Mouse (Mus musculus) megakaryocyte, embryonic 14.5 days (primary cell): ENCODE measurements around the gene Zdhhc14. TPM values are rescaled to one million over a fixed set of nuclear protein-coding genes. Genes with fewer than 3 reads are reported as not detected.
A peak's percentile ranks its signal among the peaks of the same experiment; 100 is the strongest.

Experiments
- H3K27me3 ChIP-seq: replicated peaks from 2 replicates; pipeline ENCODE3; 2012; ENCODE audit warnings: inconsistent platforms
- H3K36me3 ChIP-seq: replicated peaks from 2 replicates; pipeline ENCODE3; 2012; ENCODE audit warnings: low read length, inconsistent platforms, mixed read lengths
- H3K4me1 ChIP-seq: 2 replicates; pipeline ENCODE4 v1.6.1; 2012; ENCODE audit warnings: inconsistent platforms
- H3K4me3 ChIP-seq: replicated peaks from 2 replicates; pipeline ENCODE3; 2012; ENCODE audit warnings: moderate library complexity, mild to moderate bottlenecking, inconsistent platforms
- H3K9me3 ChIP-seq: 2 replicates; pipeline ENCODE4 v1.6.1; 2012; ENCODE audit warnings: inconsistent platforms
- FLI1 ChIP-seq: IDR thresholded peaks from 2 replicates; pipeline ENCODE4 v1.6.1; 2012; ENCODE audit warnings: low read length, inconsistent platforms, mixed read lengths
- GATA1 ChIP-seq: IDR thresholded peaks from 3 replicates; pipeline ENCODE4 v1.6.1; 2012; ENCODE audit warnings: mixed read lengths, low read length, inconsistent platforms, borderline replicate concordance
- polyA plus RNA-seq: library from polyadenylated mRNA; stranded (reverse); fragments of >175 nt; gene quantifications from 2 replicates; pipeline ENCODE4 v1.2.3, GENCODE M21; 2012; ENCODE audit warnings: low replicate concordance; ENCODE audit not compliant: insufficient read depth

Zdhhc14 gene
- polyA plus RNA-seq, 1 experiment: 8.5 TPM

DNA sequence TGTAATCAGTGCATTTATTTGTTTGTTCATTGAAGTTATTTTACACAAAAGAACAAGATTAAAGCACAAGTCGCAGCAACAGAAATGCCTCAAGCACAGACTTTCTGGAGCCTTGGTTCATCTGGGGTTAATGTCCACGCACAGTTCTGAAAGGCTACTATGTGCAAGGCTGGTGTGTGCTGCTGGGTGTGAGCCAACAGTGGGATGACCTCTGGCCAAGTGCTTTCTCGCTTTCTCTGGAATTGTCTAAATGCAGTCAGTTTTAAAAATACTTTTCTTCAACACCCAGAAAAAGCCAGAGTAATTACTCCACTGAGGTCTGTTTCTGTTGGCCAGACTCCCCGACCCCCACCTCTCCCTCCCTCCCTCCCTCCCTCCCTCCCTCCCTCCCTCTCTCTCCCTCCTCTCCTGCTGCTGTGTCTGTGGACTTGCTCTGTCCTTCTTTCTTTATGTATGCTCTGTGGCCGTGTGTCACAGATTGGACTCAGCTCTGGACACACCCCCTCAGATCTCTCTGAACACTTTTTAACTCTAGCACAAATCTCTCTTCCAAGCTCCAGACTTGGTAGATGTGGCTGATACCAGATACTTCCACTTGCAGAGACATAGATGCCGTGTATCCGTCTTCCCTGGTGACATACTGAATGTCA lies 206.2 kb downstream of the Zdhhc14 start:
- Histone ChIP-seq H3K4me1 (peaks cover 12% of the 10 kb centered on the region), H3K27me3 (peaks cover 45% of the 10 kb centered on the region), H3K36me3 (no peaks in the 10 kb centered on the region), H3K9me3 (peaks cover 5% of the 10 kb centered on the region), H3K4me3 (no peak overlapping the region)
- TF ChIP-seq FLI1: no peak
- no peak for TF ChIP-seq GATA1

DNA sequence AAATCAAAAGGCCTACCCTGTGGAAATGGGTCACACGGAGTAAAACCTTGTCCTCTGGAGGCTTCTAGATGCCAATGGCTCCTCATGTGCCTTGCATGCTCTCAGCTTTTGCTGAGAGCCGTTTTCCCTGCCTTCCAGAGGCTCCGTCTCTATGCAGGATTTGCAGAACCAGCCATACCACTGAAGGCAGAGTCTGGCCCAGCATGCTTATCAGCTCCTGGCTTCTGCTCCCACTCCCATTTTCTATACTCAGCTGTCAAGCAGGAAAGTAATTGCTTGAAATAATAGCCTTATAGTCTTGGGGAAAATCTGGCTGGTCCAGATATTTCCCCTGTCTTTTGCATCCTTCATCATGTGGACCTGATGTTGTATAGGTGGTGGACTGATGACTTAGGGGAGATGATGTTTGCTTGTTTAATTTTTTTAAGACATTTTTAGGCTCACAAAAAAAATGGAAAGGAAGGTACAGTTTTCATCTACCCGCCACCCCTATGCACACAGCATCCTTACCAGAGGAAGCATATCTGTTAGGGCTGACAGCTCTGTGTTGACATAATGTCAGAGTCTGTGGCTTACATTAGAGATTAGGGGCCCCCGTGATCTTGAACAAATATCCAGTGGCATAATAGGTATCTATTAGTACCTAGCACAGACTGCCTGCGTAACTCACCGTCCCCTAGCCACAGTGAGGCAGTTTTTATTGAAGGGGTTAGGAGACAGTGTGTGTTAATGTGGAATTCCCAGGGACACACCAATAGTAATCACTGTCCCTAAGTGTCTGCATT lies 218.2 kb downstream of the Zdhhc14 start:
- Histone ChIP-seq H3K27me3 (peaks cover 20% of the 10 kb centered on the region), H3K36me3 (no peaks in the 10 kb centered on the region), H3K4me1 (peaks cover 52% of the 10 kb centered on the region), H3K9me3 (no peaks in the 10 kb centered on the region), H3K4me3 (peak overlapping the region; percentile 24)
- TF ChIP-seq GATA1 (no peak), FLI1 (no peak)

DNA sequence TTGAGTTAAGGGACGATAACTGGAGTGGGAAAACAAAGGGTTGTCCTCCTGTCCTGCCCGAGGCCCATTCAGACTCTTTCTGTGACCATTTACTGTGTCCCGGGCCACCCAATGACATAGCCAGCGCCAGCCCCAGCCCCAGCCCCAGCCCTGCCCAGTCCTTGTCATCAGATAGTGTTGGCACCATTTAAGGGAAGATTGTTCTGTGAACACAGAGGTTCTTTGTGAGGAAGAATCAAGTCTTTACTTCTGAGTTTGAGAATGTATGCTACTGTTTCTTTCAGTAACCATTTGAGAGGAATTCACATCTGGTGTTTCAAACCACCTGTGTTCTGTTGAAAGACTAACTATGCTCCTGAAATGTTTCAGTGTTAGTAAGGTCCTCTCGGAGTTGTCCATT lies 219.5 kb downstream of the Zdhhc14 start:
- Histone ChIP-seq H3K4me1 (peaks cover 62% of the 10 kb centered on the region), H3K4me3 (no peak overlapping the region), H3K36me3 (no peaks in the 10 kb centered on the region), H3K9me3 (no peaks in the 10 kb centered on the region), H3K27me3 (peaks cover 26% of the 10 kb centered on the region)
- no peak for TF ChIP-seq FLI1
- TF ChIP-seq GATA1: no peak

DNA sequence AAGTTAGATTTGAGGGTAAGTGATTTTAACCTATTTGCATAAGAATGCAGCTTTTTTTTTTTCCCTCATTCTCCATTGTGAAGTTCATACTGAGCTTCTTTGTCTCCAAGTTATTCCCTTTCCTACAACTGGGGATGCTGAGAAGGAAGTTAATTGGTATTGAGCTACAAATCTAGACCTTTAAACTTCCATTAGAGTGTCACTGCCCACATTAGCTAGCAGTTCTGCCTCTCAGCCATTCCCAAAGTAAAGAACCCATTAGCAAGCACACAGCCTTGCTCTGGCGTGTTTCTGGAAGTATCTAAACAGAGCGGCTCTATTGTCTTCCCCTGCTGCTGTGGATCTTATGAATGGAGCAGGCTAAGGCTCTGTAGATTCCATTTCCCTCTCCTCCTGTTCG lies 220.8 kb downstream of the Zdhhc14 start:
- H3K9me3 ChIP-seq: no peaks in the 10 kb centered on the region
- TF ChIP-seq GATA1: no peak
- no peak for TF ChIP-seq FLI1
- H3K27me3 ChIP-seq: peaks cover 29% of the 10 kb centered on the region
- H3K36me3 ChIP-seq: no peaks in the 10 kb centered on the region
- peaks cover 74% of the 10 kb centered on the region for H3K4me1 ChIP-seq
- H3K4me3 ChIP-seq: no peak overlapping the region

DNA sequence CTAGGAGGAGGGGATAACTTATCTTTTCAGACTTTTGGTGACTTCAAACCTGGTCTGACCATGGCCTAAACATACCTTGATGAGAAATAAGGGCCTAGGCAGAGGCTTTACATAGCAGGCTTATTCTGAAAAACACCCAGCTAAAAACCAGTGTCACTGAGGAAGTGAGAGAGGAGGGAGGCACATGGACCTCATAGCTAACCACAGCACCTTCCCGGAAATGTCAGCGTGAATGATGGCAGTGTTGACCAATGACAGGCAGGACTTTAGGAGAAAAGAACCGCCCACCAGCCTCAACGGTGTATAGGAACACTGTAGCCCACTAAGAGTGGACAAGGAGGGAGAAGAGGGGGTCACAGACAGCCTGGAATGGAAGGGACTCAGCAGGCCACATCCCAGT lies 224.6 kb downstream of the Zdhhc14 start:
- H3K4me1 ChIP-seq: peaks cover 70% of the 10 kb centered on the region
- H3K9me3 ChIP-seq: 0 out of 2 replicates have a peak, but pooled peaks cover under 1% of the 10 kb centered on the region
- no peak overlapping the region for H3K4me3 ChIP-seq
- H3K36me3 ChIP-seq: no peaks in the 10 kb centered on the region
- H3K27me3 ChIP-seq: peaks cover 41% of the 10 kb centered on the region
- no peak for TF ChIP-seq GATA1
- TF ChIP-seq FLI1: no peak

DNA sequence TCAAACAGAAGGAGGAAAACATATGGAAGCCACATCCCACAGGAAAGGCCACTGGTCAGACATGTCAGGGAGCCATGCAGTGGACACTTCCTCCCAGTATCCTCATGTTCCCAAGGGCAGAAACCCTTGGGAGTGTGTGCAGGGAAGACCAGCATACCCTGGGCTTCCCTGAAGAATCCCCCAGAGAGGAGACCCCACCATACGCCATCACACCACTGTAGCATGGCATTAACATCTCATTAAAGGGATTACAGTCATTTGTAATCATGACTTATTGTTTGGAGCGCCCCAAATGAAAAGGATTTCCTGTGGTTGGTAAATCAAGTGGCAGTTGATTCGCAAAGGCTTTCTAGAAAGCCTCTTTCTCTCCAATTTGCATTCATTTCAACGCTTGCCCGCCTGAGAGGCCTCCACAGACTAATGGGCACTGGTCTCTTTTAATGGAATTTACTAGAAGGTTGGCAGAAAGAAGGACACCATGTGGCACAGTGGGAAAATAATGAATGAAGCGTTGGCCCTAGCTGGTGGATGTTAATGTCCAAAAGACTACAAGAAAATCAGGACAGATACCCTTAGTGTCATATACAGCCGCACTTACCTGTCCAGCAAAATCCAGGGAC lies 226.5 kb downstream of the Zdhhc14 start:
- peaks cover 52% of the 10 kb centered on the region for H3K4me1 ChIP-seq
- peaks cover 15% of the 10 kb centered on the region for H3K9me3 ChIP-seq
- TF ChIP-seq GATA1: no peak
- H3K27me3 ChIP-seq: peaks cover 55% of the 10 kb centered on the region
- no peak overlapping the region for H3K4me3 ChIP-seq
- H3K36me3 ChIP-seq: no peaks in the 10 kb centered on the region

DNA sequence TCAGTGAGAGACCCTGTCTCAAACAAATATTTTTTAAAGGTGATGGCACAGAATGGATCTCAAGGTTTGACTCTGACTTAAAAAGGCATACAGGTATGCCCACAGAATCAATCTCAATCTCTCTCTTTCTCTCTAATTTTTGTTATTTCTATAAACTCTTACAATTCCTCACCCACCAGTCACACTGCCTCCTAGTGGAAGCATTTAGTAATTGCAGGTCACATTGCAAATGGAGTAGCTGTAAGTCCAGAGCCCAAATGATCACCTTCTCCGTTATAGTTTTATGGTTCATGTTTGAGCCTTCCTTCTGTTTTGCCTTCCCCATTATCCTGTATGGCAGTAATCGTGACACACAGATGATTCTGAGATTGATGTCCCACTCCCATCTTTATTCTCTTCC lies 230.4 kb downstream of the Zdhhc14 start:
- Histone ChIP-seq H3K27me3 (peaks cover 55% of the 10 kb centered on the region), H3K4me1 (peaks cover 38% of the 10 kb centered on the region), H3K4me3 (no peak overlapping the region), H3K9me3 (peaks cover 15% of the 10 kb centered on the region), H3K36me3 (no peaks in the 10 kb centered on the region)
- TF ChIP-seq FLI1: no peak
- no peak for TF ChIP-seq GATA1

DNA sequence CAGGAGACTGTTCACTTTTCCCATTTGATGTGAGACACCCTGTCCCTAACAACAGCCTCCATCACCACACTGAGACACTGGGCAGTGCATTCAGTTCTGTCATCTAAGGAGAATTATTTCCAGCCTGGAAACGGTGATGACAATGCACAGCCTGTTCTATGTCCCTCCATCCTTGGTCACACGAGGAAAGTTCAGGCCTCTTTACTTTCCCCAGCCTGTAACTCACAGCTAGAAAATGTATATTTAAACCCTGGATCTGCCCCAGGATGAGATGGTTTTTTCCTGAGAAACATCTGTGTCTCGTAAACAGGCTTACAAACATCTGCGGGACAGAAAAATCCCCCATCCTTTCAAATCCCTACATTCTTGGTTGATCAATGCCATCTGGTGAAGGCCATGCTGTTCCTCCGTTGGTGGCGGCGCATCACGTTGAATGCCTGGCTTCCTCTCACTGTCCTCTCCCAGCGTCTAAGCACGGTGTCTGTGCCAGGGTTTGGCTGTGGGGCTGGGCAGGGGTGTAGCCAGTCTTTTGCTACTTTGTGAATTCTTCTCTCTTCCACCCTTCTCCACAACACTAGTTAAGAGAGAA lies 231.3 kb downstream of the Zdhhc14 start:
- Histone ChIP-seq H3K27me3 (peaks cover 55% of the 10 kb centered on the region), H3K4me1 (peaks cover 37% of the 10 kb centered on the region), H3K36me3 (no peaks in the 10 kb centered on the region), H3K4me3 (no peak overlapping the region), H3K9me3 (peaks cover 15% of the 10 kb centered on the region)
- TF ChIP-seq FLI1 (no peak), GATA1 (no peak)

DNA sequence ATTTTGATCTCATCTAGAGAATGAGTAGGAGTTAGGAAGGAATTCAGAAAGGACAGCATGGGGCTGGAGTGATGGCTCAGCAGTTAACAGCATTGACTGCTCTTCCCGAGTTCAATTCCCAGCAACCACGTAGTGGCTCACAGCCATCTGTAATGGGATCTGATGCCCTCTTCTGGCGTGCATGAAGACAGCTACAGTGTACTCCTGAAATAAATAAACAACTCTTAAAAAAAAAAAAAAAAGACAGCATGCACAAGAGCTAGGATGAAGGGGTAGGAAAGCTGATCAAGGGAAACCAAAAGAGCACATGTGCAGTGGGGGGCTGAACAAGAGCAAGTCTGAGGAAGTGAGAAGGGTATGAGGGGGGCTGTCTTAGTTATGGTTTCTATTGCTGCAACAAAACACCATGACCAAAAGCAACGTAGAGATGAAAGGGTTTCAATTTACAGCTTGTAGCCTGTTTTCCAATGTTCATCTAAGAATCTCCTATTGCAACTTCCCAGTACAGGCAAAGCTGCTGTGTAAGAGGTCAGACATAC lies 237.3 kb downstream of the Zdhhc14 start:
- Histone ChIP-seq H3K36me3 (peaks cover 16% of the 10 kb centered on the region), H3K4me1 (peaks cover 69% of the 10 kb centered on the region)
- TF ChIP-seq GATA1 (no peak), FLI1 (no peak)

DNA sequence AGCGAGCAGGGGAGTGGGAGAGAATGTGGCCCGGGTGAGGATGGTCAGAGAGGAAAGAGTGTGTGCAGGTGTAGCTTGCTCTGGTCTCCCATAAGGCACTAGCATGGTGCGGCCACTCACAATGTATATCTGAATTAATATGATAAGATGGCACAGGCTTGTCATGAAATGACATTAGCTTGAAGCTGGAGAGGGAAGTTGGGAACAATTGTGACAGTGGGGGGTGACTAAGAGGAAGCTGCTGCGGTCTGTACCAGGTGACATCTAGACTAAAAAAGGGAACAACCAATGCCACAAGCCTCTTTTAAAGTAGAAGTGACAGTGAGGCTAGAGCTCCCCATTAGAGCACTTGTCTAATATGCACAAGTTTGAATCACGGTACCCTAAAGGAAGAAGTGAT lies 238.2 kb downstream of the Zdhhc14 start:
- Histone ChIP-seq H3K4me1 (peaks cover 64% of the 10 kb centered on the region), H3K9me3 (no peaks in the 10 kb centered on the region), H3K36me3 (peaks cover 16% of the 10 kb centered on the region), H3K4me3 (peak overlapping the region; percentile 80), H3K27me3 (peaks cover 12% of the 10 kb centered on the region)
- TF ChIP-seq GATA1 (no peak), FLI1 (no peak)

More for the DNA sequence above, 237.3 kb downstream of the Zdhhc14 start:
- Histone ChIP-seq H3K27me3 (peaks cover 19% of the 10 kb centered on the region), H3K4me3 (no peak overlapping the region), H3K9me3 (no peaks in the 10 kb centered on the region)
